Mouse (Mus musculus): Measurements from ENCODE around the gene Defb41. TPM values are rescaled to one million over a fixed set of nuclear protein-coding genes. Genes with fewer than 3 reads are reported as not detected.
"Not testable (repeated sequence)": the region's sequence is repeated elsewhere in the genome, so short reads cannot be mapped to it uniquely, and the experiment has no call there.

Gene Defb41
- polyA plus RNA-seq, 1 experiment from 2014 or later, result not detected

DNA sequence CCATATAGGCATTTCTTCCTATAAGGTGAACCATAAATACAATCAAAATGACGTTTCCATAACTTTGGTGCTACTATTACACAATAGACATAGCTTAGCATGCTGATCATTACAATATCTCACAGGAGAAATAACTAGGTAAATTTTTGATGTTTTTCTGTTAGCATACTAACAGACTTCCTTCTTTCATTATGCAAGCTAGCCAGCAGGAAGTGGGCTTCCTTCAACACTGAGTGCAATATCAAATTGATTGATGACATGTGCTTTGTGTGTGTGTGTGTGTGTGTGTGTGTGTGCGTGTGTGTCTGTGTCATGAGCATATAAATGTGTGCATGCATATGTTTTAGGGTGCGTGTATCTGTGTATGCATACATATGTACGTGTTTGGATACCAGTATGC, 6.2 kb upstream of the Defb41 start:
- ATAC-seq, result no peak
- Histone ChIP-seq H3K4me3 (ENCODE audit: low read depth, low read length) (no peak overlapping the region), H3K27ac (ENCODE audit: low read depth, low read length) (no peak overlapping the region), H3K9ac (ENCODE audit: low read depth, low read length) (no peak overlapping the region), H3K9me3 (ENCODE audit: control insufficient read depth) (no peaks in the 10 kb centered on the region), H3K4me2 (replicated peaks; ENCODE audit: low read depth) (no peak overlapping the region), H3K36me3 (ENCODE audit: control insufficient read depth, insufficient read depth) (no peaks in the 10 kb centered on the region), H3K27me3 (replicated peaks; ENCODE audit: control insufficient read depth, insufficient read depth, low read length) (no peaks in the 10 kb centered on the region), H3K4me1 (replicated peaks; ENCODE audit: control insufficient read depth, insufficient read depth, low read length) (no peaks in the 10 kb centered on the region)
- 76% methylated on average over 4 of the region's 4 CpGs for WGBS
- no peak for TF ChIP-seq CTCF (IDR thresholded peaks at IDR 0.05; ENCODE audit: low read depth)

- Histone ChIP-seq H3K4me2 (replicated peaks; ENCODE audit: low read depth) (no peak overlapping the region), H3K9me3 (ENCODE audit: control insufficient read depth) (no peaks in the 10 kb centered on the region), H3K27ac (ENCODE audit: low read depth, low read length) (no peak overlapping the region), H3K4me1 (replicated peaks; ENCODE audit: control insufficient read depth, insufficient read depth, low read length) (no peaks in the 10 kb centered on the region), H3K4me3 (ENCODE audit: low read depth, low read length) (no peak overlapping the region), H3K36me3 (ENCODE audit: control insufficient read depth, insufficient read depth) (no peaks in the 10 kb centered on the region), H3K27me3 (replicated peaks; ENCODE audit: control insufficient read depth, insufficient read depth, low read length) (no peaks in the 10 kb centered on the region), H3K9ac (ENCODE audit: low read depth, low read length) (no peak overlapping the region)
- ATAC-seq, result no peak
- no peak for TF ChIP-seq CTCF (IDR thresholded peaks at IDR 0.05; ENCODE audit: low read depth)
- WGBS, result 75% methylated on average over 5 of the region's 5 CpGs
Observed at GRCm38 (mm10) chr1:18268845-18269244, 3.9 kb upstream of the Defb41 start.

DNA sequence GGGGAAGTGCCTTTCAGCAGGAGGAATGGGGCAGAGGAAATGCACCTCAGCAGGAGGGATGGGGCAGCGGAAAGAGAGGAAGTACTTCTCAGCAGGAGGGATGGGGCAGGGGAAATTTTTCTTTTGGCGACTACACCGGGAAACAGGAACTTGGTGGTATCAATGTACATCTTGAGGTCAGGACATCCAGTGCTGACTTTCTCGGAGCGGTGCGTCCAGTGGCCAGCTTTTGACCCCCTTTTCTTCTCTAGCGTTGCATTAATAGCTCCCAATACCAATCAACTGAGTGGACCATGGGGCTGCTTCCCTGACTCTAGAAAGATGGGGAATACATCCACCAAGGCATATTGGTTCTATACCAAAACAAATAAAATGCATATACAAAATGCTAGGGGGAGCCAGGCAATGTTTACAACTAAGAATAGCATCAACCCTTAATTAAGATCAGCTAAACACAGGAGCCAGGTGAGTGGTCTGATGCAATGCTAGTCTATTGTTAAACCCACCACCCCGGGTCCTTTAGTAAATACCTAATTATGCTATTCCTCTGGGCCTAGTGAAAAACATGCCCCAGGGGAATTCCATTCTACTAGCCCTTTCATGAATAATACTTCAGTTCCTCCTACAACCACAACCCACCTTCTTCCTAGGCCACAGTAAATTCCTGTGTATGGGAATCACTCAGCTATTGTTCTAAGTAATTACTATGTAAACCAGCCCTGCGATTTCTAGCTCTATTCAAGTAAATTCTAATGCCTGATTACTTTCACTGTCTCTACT, 18.9 kb downstream of the Defb41 start:
- WGBS, result 93% methylated on average over 9 of the region's 9 CpGs
- H3K4me3 ChIP-seq (ENCODE audit: low read depth, low read length); H3K4me2 ChIP-seq (replicated peaks; ENCODE audit: low read depth); H3K9ac ChIP-seq (ENCODE audit: low read depth, low read length); H3K36me3 ChIP-seq (ENCODE audit: control insufficient read depth, insufficient read depth); H3K27me3 ChIP-seq (replicated peaks; ENCODE audit: control insufficient read depth, insufficient read depth, low read length); ATAC-seq; H3K27ac ChIP-seq (ENCODE audit: low read depth, low read length); H3K4me1 ChIP-seq (replicated peaks; ENCODE audit: control insufficient read depth, insufficient read depth, low read length); H3K9me3 ChIP-seq (ENCODE audit: control insufficient read depth): not testable (repeated sequence)

- H3K9ac ChIP-seq (ENCODE audit: low read depth, low read length), result no peak within 1 kb of the TSS
- H3K27me3 ChIP-seq (replicated peaks; ENCODE audit: control insufficient read depth, insufficient read depth, low read length), result no peaks in the 10 kb centered on the region
- no peak within 1 kb of the TSS for H3K4me3 ChIP-seq (ENCODE audit: low read depth, low read length)
- H3K9me3 ChIP-seq (ENCODE audit: control insufficient read depth), result no peaks in the 10 kb centered on the region
- H3K4me1 ChIP-seq (replicated peaks; ENCODE audit: control insufficient read depth, insufficient read depth, low read length), result no peaks in the 10 kb centered on the region
- no peaks in the 10 kb centered on the region for H3K36me3 ChIP-seq (ENCODE audit: control insufficient read depth, insufficient read depth)
- ATAC-seq, result no peak
- H3K4me2 ChIP-seq (replicated peaks; ENCODE audit: low read depth), result no peak within 1 kb of the TSS
- no peak within 1 kb of the TSS for H3K27ac ChIP-seq (ENCODE audit: low read depth, low read length)
- TF ChIP-seq CTCF (IDR thresholded peaks at IDR 0.05; ENCODE audit: low read depth), result no peak
- WGBS, result 71% methylated on average over 1 of the region's 1 CpGs
Observed at GRCm38 (mm10) chr1:18237343-18237742, 27.6 kb downstream of the Defb41 start, which contains the start of gene Defb18. TSS of gene Defb18 (minus strand) at chr1:18237443.

- no peaks in the 10 kb centered on the region for H3K4me1 ChIP-seq (replicated peaks; ENCODE audit: control insufficient read depth, insufficient read depth, low read length)
- 10% methylated on average over 3 of the region's 3 CpGs for WGBS
- ATAC-seq, result no peak
Observed at GRCm38 (mm10) chr1:18223385-18223945, 41.5 kb downstream of the Defb41 start.

More at GRCm38 (mm10) chr1:18223385-18223945, 41.5 kb downstream of the Defb41 start:
- Histone ChIP-seq H3K27ac (ENCODE audit: low read depth, low read length) (no peak overlapping the region), H3K9ac (ENCODE audit: low read depth, low read length) (no peak overlapping the region), H3K9me3 (ENCODE audit: control insufficient read depth) (no peaks in the 10 kb centered on the region), H3K4me2 (replicated peaks; ENCODE audit: low read depth) (no peak overlapping the region), H3K4me3 (ENCODE audit: low read depth, low read length) (no peak overlapping the region), H3K36me3 (ENCODE audit: control insufficient read depth, insufficient read depth) (no peaks in the 10 kb centered on the region), H3K27me3 (replicated peaks; ENCODE audit: control insufficient read depth, insufficient read depth, low read length) (no peaks in the 10 kb centered on the region)
- no peak for TF ChIP-seq CTCF (IDR thresholded peaks at IDR 0.05; ENCODE audit: low read depth)

Other genes starting within 250 kb of the Defb41 start
- gene Crisp4, start 119.2 kb downstream of the Defb41 start, polyA plus RNA-seq (2015; fragmentation: Nextera tagmentation; extraction: Ambion mirVana), result not detected in 2 replicates
- not detected in 2 replicates for gene Defb18, start 27.7 kb downstream of the Defb41 start, polyA plus RNA-seq (2015; fragmentation: Nextera tagmentation; extraction: Ambion mirVana)